Mouse (Mus musculus): Measurements from ENCODE around the gene Mcm10. TPM values are rescaled to one million over a fixed set of nuclear protein-coding genes. Genes with fewer than 3 reads are reported as not detected.

Mcm10 gene
- polyA plus RNA-seq, 1 experiment from 2014 or later: 4.9 TPM

DNA sequence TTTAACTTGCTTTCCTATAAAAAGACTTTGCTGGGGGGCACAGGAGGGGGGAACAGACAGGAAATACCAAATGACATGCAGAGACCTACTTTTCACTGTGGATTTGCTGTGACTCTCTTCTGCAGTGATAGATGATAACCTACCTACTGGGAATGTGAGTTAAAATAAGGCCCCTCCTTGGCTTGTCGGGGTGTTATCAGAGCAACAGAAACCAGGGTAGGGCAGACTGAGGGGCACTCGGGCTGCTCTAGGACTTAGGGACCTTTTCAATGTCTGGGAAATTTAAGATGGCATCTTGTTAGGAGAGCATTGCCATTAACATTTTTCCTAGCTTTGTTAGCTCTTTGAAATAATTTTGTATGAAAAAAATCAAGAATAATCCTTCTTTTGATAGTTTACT, 10.7 kb upstream of the Mcm10 start:
- Histone ChIP-seq H3K9me3 (ENCODE audit: control insufficient read depth, low read length) (no peaks in the 10 kb centered on the region), H3K36me3 (ENCODE audit: control insufficient read depth, insufficient read depth, low read length) (no peaks in the 10 kb centered on the region), H3K4me3 (ENCODE audit: low read length) (no peak overlapping the region), H3K4me1 (ENCODE audit: control insufficient read depth, insufficient read depth, low read depth, low read length) (no peaks in the 10 kb centered on the region), H3K27me3 (replicated peaks; ENCODE audit: control insufficient read depth, insufficient read depth, low read length) (no peaks in the 10 kb centered on the region), H3K9ac (ENCODE audit: low read depth, low read length) (no peak overlapping the region), H3K27ac (ENCODE audit: low read depth, low read length) (no peak overlapping the region), H3K4me2 (ENCODE audit: low read length) (no peak overlapping the region)
- no peak for ATAC-seq
- 87% methylated on average over 2 of the region's 2 CpGs for whole genome bisulfite sequencing

DNA sequence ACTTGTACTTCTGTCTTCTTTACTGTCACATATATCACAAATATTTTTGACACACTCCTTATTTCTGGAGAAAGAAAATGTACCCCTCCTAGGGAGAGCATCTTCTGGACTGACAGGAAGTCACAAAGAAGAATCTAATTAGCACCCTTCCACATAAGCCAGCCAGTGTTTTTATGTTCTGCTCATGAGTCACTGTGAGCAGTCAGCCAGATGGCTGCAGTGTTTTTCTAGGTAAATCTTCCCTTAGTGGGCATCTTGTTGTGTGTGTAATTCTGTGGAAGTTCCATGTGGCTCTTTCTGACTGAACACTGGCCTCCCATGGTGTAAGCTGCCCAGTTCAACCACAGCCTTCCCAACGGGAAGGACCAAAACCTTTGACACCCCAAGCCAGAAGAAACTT, 7.1 kb upstream of the Mcm10 start:
- ATAC-seq: no peak
- 70% methylated on average over 1 of the region's 1 CpGs for WGBS

GRCm38 (mm10) chr2:5016922-5017321, 4.3 kb upstream of the Mcm10 start:
- Histone ChIP-seq H3K4me1 (ENCODE audit: control insufficient read depth, insufficient read depth, low read depth, low read length) (no peaks in the 10 kb centered on the region; the same call in 1 of the 2 replicates), H3K9me3 (ENCODE audit: control insufficient read depth, low read length) (no peaks in the 10 kb centered on the region), H3K9ac (ENCODE audit: low read depth, low read length) (no peak overlapping the region), H3K4me3 (ENCODE audit: low read length) (no peak overlapping the region), H3K27ac (ENCODE audit: low read depth, low read length) (no peak overlapping the region), H3K36me3 (ENCODE audit: control insufficient read depth, insufficient read depth, low read length) (no peaks in the 10 kb centered on the region), H3K4me2 (ENCODE audit: low read length) (no peak overlapping the region), H3K27me3 (replicated peaks; ENCODE audit: control insufficient read depth, insufficient read depth, low read length) (no peaks in the 10 kb centered on the region)
- ATAC-seq: no peak
- 96% methylated on average over 7 of the region's 7 CpGs for WGBS

More for the DNA sequence above, 7.1 kb upstream of the Mcm10 start:
- Histone ChIP-seq H3K4me2 (ENCODE audit: low read length) (no peak overlapping the region), H3K36me3 (ENCODE audit: control insufficient read depth, insufficient read depth, low read length) (no peaks in the 10 kb centered on the region), H3K27ac (ENCODE audit: low read depth, low read length) (no peak overlapping the region), H3K9ac (ENCODE audit: low read depth, low read length) (no peak overlapping the region), H3K27me3 (replicated peaks; ENCODE audit: control insufficient read depth, insufficient read depth, low read length) (no peaks in the 10 kb centered on the region), H3K4me1 (ENCODE audit: control insufficient read depth, insufficient read depth, low read depth, low read length) (no peaks in the 10 kb centered on the region), H3K4me3 (ENCODE audit: low read length) (no peak overlapping the region), H3K9me3 (ENCODE audit: control insufficient read depth, low read length) (no peaks in the 10 kb centered on the region)

- Histone ChIP-seq H3K9me3 (ENCODE audit: control insufficient read depth, low read length) (no peaks in the 10 kb centered on the region), H3K36me3 (ENCODE audit: control insufficient read depth, insufficient read depth, low read length) (no peaks in the 10 kb centered on the region), H3K4me3 (ENCODE audit: low read length) (no peak overlapping the region), H3K4me1 (ENCODE audit: control insufficient read depth, insufficient read depth, low read depth, low read length) (no peaks in the 10 kb centered on the region; the same call in 1 of the 2 replicates), H3K4me2 (ENCODE audit: low read length) (no peak overlapping the region), H3K27ac (ENCODE audit: low read depth, low read length) (no peak overlapping the region), H3K27me3 (replicated peaks; ENCODE audit: control insufficient read depth, insufficient read depth, low read length) (no peaks in the 10 kb centered on the region), H3K9ac (ENCODE audit: low read depth, low read length) (no peak overlapping the region)
- 81% methylated on average over 6 of the region's 6 CpGs for WGBS
- ATAC-seq: no peak
Measured at GRCm38 (mm10) chr2:5015527-5015926, 2.9 kb upstream of the Mcm10 start.

- no peaks in the 10 kb centered on the region for H3K36me3 ChIP-seq (ENCODE audit: control insufficient read depth, insufficient read depth, low read length)
- no peak for ATAC-seq
- H3K9ac ChIP-seq (ENCODE audit: low read depth, low read length): no peak overlapping the region
- H3K4me2 ChIP-seq (ENCODE audit: low read length): no peak overlapping the region
- WGBS: 86% methylated on average over 7 of the region's 7 CpGs
- H3K9me3 ChIP-seq (ENCODE audit: control insufficient read depth, low read length): no peaks in the 10 kb centered on the region
- no peak overlapping the region for H3K4me3 ChIP-seq (ENCODE audit: low read length)
- no peaks in the 10 kb centered on the region for H3K27me3 ChIP-seq (replicated peaks; ENCODE audit: control insufficient read depth, insufficient read depth, low read length)
- H3K27ac ChIP-seq (ENCODE audit: low read depth, low read length): no peak overlapping the region
- H3K4me1 ChIP-seq (ENCODE audit: control insufficient read depth, insufficient read depth, low read depth, low read length): no peaks in the 10 kb centered on the region; the same call in 1 of the 2 replicates
Measured at GRCm38 (mm10) chr2:5014616-5015015, 2.0 kb upstream of the Mcm10 start.

- peak overlapping the region; percentile 55 for H3K9ac ChIP-seq (ENCODE audit: low read depth, low read length)
- no peak for ATAC-seq
- 18% methylated on average over 8 of the region's 8 CpGs for WGBS
Measured at GRCm38 (mm10) chr2:5011898-5012490, 597 bp downstream of the Mcm10 start.

GRCm38 (mm10) chr2:5007107-5007506, 5.5 kb downstream of the Mcm10 start:
- 91% methylated on average over 4 of the region's 4 CpGs for WGBS
- H3K4me2 ChIP-seq (ENCODE audit: low read length): no peak overlapping the region
- no peaks in the 10 kb centered on the region for H3K9me3 ChIP-seq (ENCODE audit: control insufficient read depth, low read length)
- H3K36me3 ChIP-seq (ENCODE audit: control insufficient read depth, insufficient read depth, low read length): no peaks in the 10 kb centered on the region
- H3K27me3 ChIP-seq (replicated peaks; ENCODE audit: control insufficient read depth, insufficient read depth, low read length): no peaks in the 10 kb centered on the region
- no peak overlapping the region for H3K27ac ChIP-seq (ENCODE audit: low read depth, low read length)
- no peak overlapping the region for H3K4me3 ChIP-seq (ENCODE audit: low read length)
- H3K4me1 ChIP-seq (ENCODE audit: control insufficient read depth, insufficient read depth, low read depth, low read length): no peaks in the 10 kb centered on the region; the same call in 1 of the 2 replicates
- no peak for ATAC-seq
- H3K9ac ChIP-seq (ENCODE audit: low read depth, low read length): no peak overlapping the region

More at GRCm38 (mm10) chr2:5011898-5012490, 597 bp downstream of the Mcm10 start:
- H3K4me1 ChIP-seq (ENCODE audit: control insufficient read depth, insufficient read depth, low read depth, low read length): no peaks in the 10 kb centered on the region; the same call in 1 of the 2 replicates
- no peaks in the 10 kb centered on the region for H3K27me3 ChIP-seq (replicated peaks; ENCODE audit: control insufficient read depth, insufficient read depth, low read length)
- no peak overlapping the region for H3K27ac ChIP-seq (ENCODE audit: low read depth, low read length)
- H3K4me2 ChIP-seq (ENCODE audit: low read length): peak overlapping the region; percentile 99
- peak overlapping the region; percentile 72 for H3K4me3 ChIP-seq (ENCODE audit: low read length)
- H3K9me3 ChIP-seq (ENCODE audit: control insufficient read depth, low read length): no peaks in the 10 kb centered on the region
- H3K36me3 ChIP-seq (ENCODE audit: control insufficient read depth, insufficient read depth, low read length): no peaks in the 10 kb centered on the region

DNA sequence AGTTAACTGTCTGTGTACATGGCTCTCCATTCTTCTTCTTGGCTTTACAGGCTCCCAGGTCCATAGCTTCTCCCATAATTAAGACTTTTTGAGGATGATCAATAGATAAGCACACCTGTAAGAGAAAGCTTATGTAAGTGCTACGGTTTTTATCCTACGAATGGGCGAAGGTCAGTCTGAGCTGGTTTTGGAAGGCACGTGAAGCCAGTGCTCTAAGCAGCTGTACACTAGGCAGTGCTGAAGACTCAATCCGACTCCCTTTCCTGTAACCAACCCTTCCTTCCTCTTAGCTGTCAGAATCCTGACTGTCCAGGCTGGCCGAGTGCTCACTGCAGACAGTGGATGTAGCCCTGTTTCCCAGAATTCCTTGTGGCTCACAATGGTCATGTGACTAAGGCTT, 11.3 kb downstream of the Mcm10 start:
- Histone ChIP-seq H3K27ac (ENCODE audit: low read depth, low read length) (no peak overlapping the region), H3K36me3 (ENCODE audit: control insufficient read depth, insufficient read depth, low read length) (no peaks in the 10 kb centered on the region), H3K27me3 (replicated peaks; ENCODE audit: control insufficient read depth, insufficient read depth, low read length) (no peaks in the 10 kb centered on the region), H3K4me3 (ENCODE audit: low read length) (no peak overlapping the region), H3K9me3 (ENCODE audit: control insufficient read depth, low read length) (no peaks in the 10 kb centered on the region), H3K4me2 (ENCODE audit: low read length) (no peak overlapping the region), H3K9ac (ENCODE audit: low read depth, low read length) (no peak overlapping the region), H3K4me1 (ENCODE audit: control insufficient read depth, insufficient read depth, low read depth, low read length) (no peaks in the 10 kb centered on the region)
- WGBS: 97% methylated on average over 6 of the region's 6 CpGs
- no peak for ATAC-seq

DNA sequence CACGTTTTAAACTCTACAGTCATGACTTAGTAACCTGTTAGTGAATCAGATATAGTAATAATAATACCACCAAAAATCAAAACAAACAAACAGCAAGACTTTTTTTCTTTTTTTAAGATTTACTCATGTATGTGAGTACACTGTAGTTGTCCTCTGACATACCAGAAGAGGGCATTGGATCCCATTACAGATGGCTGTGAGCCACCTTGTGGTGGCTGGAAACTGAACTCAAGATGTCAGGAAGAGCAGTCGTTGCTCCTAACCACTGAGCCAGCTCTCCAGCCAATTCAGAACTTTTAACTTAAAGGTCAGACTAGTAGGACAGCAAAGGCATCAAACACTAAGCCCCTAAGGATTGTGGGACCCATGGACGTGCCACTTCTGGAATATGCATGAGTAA, 13.7 kb downstream of the Mcm10 start:
- H3K4me2 ChIP-seq (ENCODE audit: low read length): no peak overlapping the region
- no peaks in the 10 kb centered on the region for H3K4me1 ChIP-seq (ENCODE audit: control insufficient read depth, insufficient read depth, low read depth, low read length)
- no peak overlapping the region for H3K27ac ChIP-seq (ENCODE audit: low read depth, low read length)
- H3K9ac ChIP-seq (ENCODE audit: low read depth, low read length): no peak overlapping the region
- no peak overlapping the region for H3K4me3 ChIP-seq (ENCODE audit: low read length)
- 79% methylated on average over 3 of the region's 3 CpGs for WGBS
- no peaks in the 10 kb centered on the region for H3K9me3 ChIP-seq (ENCODE audit: control insufficient read depth, low read length)
- no peaks in the 10 kb centered on the region for H3K36me3 ChIP-seq (ENCODE audit: control insufficient read depth, insufficient read depth, low read length)
- ATAC-seq: no peak
- H3K27me3 ChIP-seq (replicated peaks; ENCODE audit: control insufficient read depth, insufficient read depth, low read length): no peaks in the 10 kb centered on the region

Data from hindbrain, embryonic 16.5 days (tissue).